In genomic region chr1:180838014-180838413, GRCm38 (mm10) we compare ENCODE assay signal across 26 mouse cellular contexts. TPM values are rescaled to one million over a fixed set of nuclear protein-coding genes. Genes with fewer than 3 reads are reported as not detected.
A peak's percentile ranks its signal among the peaks of the same experiment; 100 is the strongest.
DNase-seq lines count a peak whose midpoint lies in the region; ATAC-seq and TF ChIP-seq lines count a peak whose summit lies in the region.
"Had no signal": no experiment of that assay in that cellular context is flagged by ENCODE, and none has a peak within 500 bp of the region (broad histone marks: within the 10 kb centered on the region; RNA-seq: fewer than 3 reads in every experiment).

No protein-coding gene starts in this region.

- peak; percentile 56 for DNase-seq in MN1 (ENCODE audit: low spot score)
- no peak for DNase-seq in cerebellum, adult 9-11 months
- no peak for DNase-seq in forebrain, embryonic 10.5 days (ENCODE audit: extremely low spot score, low spot score)
- DNase-seq: adrenal gland, postnatal 14 days; cerebellum, adult 11-12 months; cerebellum, postnatal 25 days; heart, postnatal 10 days; kidney, postnatal 25 days; lung, adult 2 months; midbrain, embryonic 14.5 days; right cerebral cortex, postnatal 25 days; thymus, adult 2 months had no signal

- peak; percentile 39 for ATAC-seq in intestine, embryonic 15.5 days
- no peak for ATAC-seq in intestine, postnatal 0 days
- no peak for ATAC-seq in limb, embryonic 15.5 days (ENCODE audit: insufficient number of reproducible peaks, low FRiP score, low TSS enrichment, low read depth)
- no peak for ATAC-seq in forebrain, embryonic 12.5 days (ENCODE audit: low FRiP score)
- ATAC-seq: forebrain, embryonic 15.5 days; inflammation-experienced regulatory T-cells, adult 6 months; liver, embryonic 12.5 days had no signal

- H3K27me3 ChIP-seq in intestine, embryonic 15.5 days (replicated peaks): no peaks in the 10 kb centered on the region
- no peaks in the 10 kb centered on the region for H3K27me3 ChIP-seq in intestine, postnatal 0 days (replicated peaks; ENCODE audit: control insufficient read depth, insufficient read depth, low read length)
- H3K27me3 ChIP-seq in limb, embryonic 15.5 days: no peaks in the 10 kb centered on the region
- no peaks in the 10 kb centered on the region for H3K27me3 ChIP-seq in forebrain, embryonic 12.5 days
- H3K27me3 ChIP-seq in forebrain, embryonic 10.5 days (ENCODE audit: poor library complexity, severe bottlenecking): no peaks in the 10 kb centered on the region
- H3K27me3 ChIP-seq: forebrain, embryonic 15.5 days; hindbrain, embryonic 13.5 days; liver, embryonic 12.5 days; megakaryocyte, embryonic 14.5 days had no signal

- whole genome bisulfite sequencing in intestine, embryonic 15.5 days: 26% methylated on average over 6 of the region's 6 CpGs
- 22% methylated on average over 6 of the region's 6 CpGs for WGBS in intestine, postnatal 0 days
- WGBS in limb, embryonic 15.5 days: 18% methylated on average over 6 of the region's 6 CpGs
- WGBS in forebrain, embryonic 12.5 days: 77% methylated on average over 6 of the region's 6 CpGs
- 76% methylated on average over 6 of the region's 6 CpGs for WGBS in forebrain, embryonic 10.5 days

- H3K36me3 ChIP-seq in intestine, embryonic 15.5 days: no peaks in the 10 kb centered on the region
- no peaks in the 10 kb centered on the region for H3K36me3 ChIP-seq in intestine, postnatal 0 days (ENCODE audit: control insufficient read depth, insufficient read depth)
- H3K36me3 ChIP-seq in limb, embryonic 15.5 days: no peaks in the 10 kb centered on the region
- H3K36me3 ChIP-seq in forebrain, embryonic 12.5 days (replicated peaks): no peaks in the 10 kb centered on the region
- H3K36me3 ChIP-seq in forebrain, embryonic 10.5 days (replicated peaks): no peaks in the 10 kb centered on the region
- H3K36me3 ChIP-seq: forebrain, embryonic 15.5 days; hindbrain, embryonic 13.5 days; liver, embryonic 12.5 days had no signal

- H3K9me3 ChIP-seq in intestine, embryonic 15.5 days: no peaks in the 10 kb centered on the region
- H3K9me3 ChIP-seq in intestine, postnatal 0 days (ENCODE audit: control insufficient read depth): no peaks in the 10 kb centered on the region
- no peaks in the 10 kb centered on the region for H3K9me3 ChIP-seq in limb, embryonic 15.5 days
- no peaks in the 10 kb centered on the region for H3K9me3 ChIP-seq in forebrain, embryonic 12.5 days
- H3K9me3 ChIP-seq in forebrain, embryonic 10.5 days: no peaks in the 10 kb centered on the region
- H3K9me3 ChIP-seq: forebrain, embryonic 15.5 days; hindbrain, embryonic 13.5 days; liver, embryonic 12.5 days; megakaryocyte, embryonic 14.5 days had no signal

- TF ChIP-seq POLR2A in embryonic fibroblast, embryonic 13.5 days (IDR thresholded peaks at IDR 0.05; ENCODE audit: low read depth, low read length): peak; percentile 64

- no peak for TF ChIP-seq CTCF in intestine, postnatal 0 days (IDR thresholded peaks at IDR 0.05; ENCODE audit: low read depth)
- no peak for TF ChIP-seq CTCF in embryonic fibroblast, embryonic 13.5 days (IDR thresholded peaks at IDR 0.05; ENCODE audit: borderline replicate concordance, insufficient read depth, low read length)

- no peak overlapping the region for H3K4me3 ChIP-seq in intestine, embryonic 15.5 days (replicated peaks)
- H3K4me3 ChIP-seq in intestine, postnatal 0 days (ENCODE audit: low read depth, low read length): no peak overlapping the region
- H3K4me3 ChIP-seq in embryonic fibroblast, embryonic 13.5 days (ENCODE audit: insufficient read depth, low read length): no peak overlapping the region
- no peak overlapping the region for H3K4me3 ChIP-seq in limb, embryonic 15.5 days
- no peak overlapping the region for H3K4me3 ChIP-seq in forebrain, embryonic 12.5 days (replicated peaks)
- no peak overlapping the region for H3K4me3 ChIP-seq in forebrain, embryonic 10.5 days
- H3K4me3 ChIP-seq: forebrain, embryonic 15.5 days; hindbrain, embryonic 13.5 days; liver, embryonic 12.5 days; megakaryocyte, embryonic 14.5 days had no signal

- H3K4me2 ChIP-seq in intestine, embryonic 15.5 days (replicated peaks): no peak overlapping the region
- no peak overlapping the region for H3K4me2 ChIP-seq in intestine, postnatal 0 days (replicated peaks; ENCODE audit: low read depth)
- no peak overlapping the region for H3K4me2 ChIP-seq in limb, embryonic 15.5 days
- H3K4me2 ChIP-seq in forebrain, embryonic 12.5 days: no peak overlapping the region
- H3K4me2 ChIP-seq: forebrain, embryonic 15.5 days; heart, embryonic 11.5 days; hindbrain, embryonic 13.5 days; liver, embryonic 12.5 days had no signal

- no peaks in the 10 kb centered on the region for H3K4me1 ChIP-seq in intestine, embryonic 15.5 days (replicated peaks)
- no peaks in the 10 kb centered on the region for H3K4me1 ChIP-seq in intestine, postnatal 0 days (replicated peaks; ENCODE audit: control insufficient read depth, insufficient read depth, low read length)
- peaks cover 2% of the 10 kb centered on the region; the same call in 1 of the 2 replicates for H3K4me1 ChIP-seq in embryonic fibroblast, embryonic 13.5 days (ENCODE audit: control insufficient read depth, insufficient read depth, low read length)
- no peaks in the 10 kb centered on the region for H3K4me1 ChIP-seq in limb, embryonic 15.5 days
- no peaks in the 10 kb centered on the region for H3K4me1 ChIP-seq in forebrain, embryonic 12.5 days
- 0 out of 2 replicates have a peak, but pooled peaks cover 4% of the 10 kb centered on the region for H3K4me1 ChIP-seq in forebrain, embryonic 10.5 days
- H3K4me1 ChIP-seq: forebrain, embryonic 15.5 days; hindbrain, embryonic 13.5 days had no signal

- H3K27ac ChIP-seq in intestine, embryonic 15.5 days: no peak overlapping the region
- no peak overlapping the region for H3K27ac ChIP-seq in intestine, postnatal 0 days (ENCODE audit: low read depth, low read length)
- H3K27ac ChIP-seq in embryonic fibroblast, embryonic 13.5 days (ENCODE audit: insufficient read depth, low read length): peak overlapping the region; percentile 69
- H3K27ac ChIP-seq in limb, embryonic 15.5 days: peak overlapping the region; percentile 17; the same call in 1 of the 2 replicates
- H3K27ac ChIP-seq in forebrain, embryonic 12.5 days: no peak overlapping the region
- H3K27ac ChIP-seq in forebrain, embryonic 10.5 days: no peak overlapping the region
- H3K27ac ChIP-seq: forebrain, embryonic 15.5 days; hindbrain, embryonic 13.5 days; liver, embryonic 12.5 days had no signal

- no peak overlapping the region for H3K9ac ChIP-seq in intestine, embryonic 15.5 days
- H3K9ac ChIP-seq in intestine, postnatal 0 days (ENCODE audit: low read depth, low read length): no peak overlapping the region
- no peak overlapping the region for H3K9ac ChIP-seq in limb, embryonic 15.5 days
- H3K9ac ChIP-seq in forebrain, embryonic 12.5 days: no peak overlapping the region
- H3K9ac ChIP-seq: forebrain, embryonic 15.5 days; hindbrain, embryonic 13.5 days; liver, embryonic 12.5 days had no signal

RNA-seq across cellular contexts. Expression of gene Sde2, which starts 12.9 kb away (rescaled TPM):
- 31.5 and 31.7 TPM in 2 replicates for polyA plus RNA-seq in intestine, embryonic 15.5 days (2015; fragmentation: Nextera tagmentation; extraction: Ambion mirVana)
- polyA plus RNA-seq in intestine, postnatal 0 days (2015; fragmentation: Nextera tagmentation; extraction: Ambion mirVana): 13.3 and 16.7 TPM in 2 replicates
- 25.9 and 28.0 TPM in 2 replicates for polyA plus RNA-seq in embryonic fibroblast, embryonic 13.5 days (2011; ENCODE audit: insufficient read length, low read depth, missing spikeins)
- polyA plus RNA-seq in limb, embryonic 15.5 days (2015; fragmentation: Nextera tagmentation; extraction: Ambion mirVana): 37.0 and 39.0 TPM in 2 replicates
- polyA plus RNA-seq in forebrain, embryonic 12.5 days (2016; fragmentation: Nextera tagmentation; extraction: Ambion mirVana): 39.0 and 39.1 TPM in 2 replicates
- polyA plus RNA-seq in forebrain, embryonic 10.5 days (2016; fragmentation: Nextera tagmentation; extraction: Ambion mirVana): 43.3 and 45.9 TPM in 2 replicates

RNA-seq across cellular contexts. Expression of gene H3f3a, which starts 24.3 kb away (rescaled TPM):
- polyA plus RNA-seq in intestine, embryonic 15.5 days (2015; fragmentation: Nextera tagmentation; extraction: Ambion mirVana): 1,771 and 1,977 TPM in 2 replicates
- polyA plus RNA-seq in intestine, postnatal 0 days (2015; fragmentation: Nextera tagmentation; extraction: Ambion mirVana): 1,056 and 1,104 TPM in 2 replicates
- 542 and 820 TPM in 2 replicates for polyA plus RNA-seq in embryonic fibroblast, embryonic 13.5 days (2011; ENCODE audit: insufficient read length, low read depth, missing spikeins)
- 2,561 and 2,592 TPM in 2 replicates for polyA plus RNA-seq in limb, embryonic 15.5 days (2015; fragmentation: Nextera tagmentation; extraction: Ambion mirVana)
- 3,507 and 3,679 TPM in 2 replicates for polyA plus RNA-seq in forebrain, embryonic 12.5 days (2016; fragmentation: Nextera tagmentation; extraction: Ambion mirVana)
- 2,460 and 2,659 TPM in 2 replicates for polyA plus RNA-seq in forebrain, embryonic 10.5 days (2016; fragmentation: Nextera tagmentation; extraction: Ambion mirVana)

RNA-seq across cellular contexts. Expression of gene Lefty2, which starts 54.9 kb away (rescaled TPM):
- 0.05 and 0.09 TPM in 2 replicates for polyA plus RNA-seq in intestine, embryonic 15.5 days (2015; fragmentation: Nextera tagmentation; extraction: Ambion mirVana)
- polyA plus RNA-seq in intestine, postnatal 0 days (2015; fragmentation: Nextera tagmentation; extraction: Ambion mirVana): not detected in 2 replicates
- polyA plus RNA-seq in embryonic fibroblast, embryonic 13.5 days (2011; ENCODE audit: insufficient read length, low read depth, missing spikeins): not detected in 2 replicates
- polyA plus RNA-seq in limb, embryonic 15.5 days (2015; fragmentation: Nextera tagmentation; extraction: Ambion mirVana): 0.28 TPM in 1 of 2 replicates, not detected in the other
- 0.17 TPM in 1 of 2 replicates, not detected in the other for polyA plus RNA-seq in forebrain, embryonic 12.5 days (2016; fragmentation: Nextera tagmentation; extraction: Ambion mirVana)
- polyA plus RNA-seq in forebrain, embryonic 10.5 days (2016; fragmentation: Nextera tagmentation; extraction: Ambion mirVana): not detected in 2 replicates
- polyA plus RNA-seq: C2C12; heart, embryonic 11.5 days; inflammation-experienced regulatory T-cells, adult 6 months; liver, embryonic 12.5 days; lung, adult 2 months; spleen, adult 2 months; stomach, embryonic 14.5 days had no signal

Comparison
In these comparisons a context has a peak if more than half of its experiments do, and no peak if none do; other contexts are left out.
1. H3K27ac ChIP-seq: peak in embryonic fibroblast, embryonic 13.5 days (single experiment) and limb, embryonic 15.5 days (single experiment); none in intestine, embryonic 15.5 days (single experiment), intestine, postnatal 0 days (single experiment), forebrain, embryonic 12.5 days (single experiment) and forebrain, embryonic 10.5 days (single experiment).